Mouse (Mus musculus): ENCODE measurements around the gene Prom2.

DNA sequence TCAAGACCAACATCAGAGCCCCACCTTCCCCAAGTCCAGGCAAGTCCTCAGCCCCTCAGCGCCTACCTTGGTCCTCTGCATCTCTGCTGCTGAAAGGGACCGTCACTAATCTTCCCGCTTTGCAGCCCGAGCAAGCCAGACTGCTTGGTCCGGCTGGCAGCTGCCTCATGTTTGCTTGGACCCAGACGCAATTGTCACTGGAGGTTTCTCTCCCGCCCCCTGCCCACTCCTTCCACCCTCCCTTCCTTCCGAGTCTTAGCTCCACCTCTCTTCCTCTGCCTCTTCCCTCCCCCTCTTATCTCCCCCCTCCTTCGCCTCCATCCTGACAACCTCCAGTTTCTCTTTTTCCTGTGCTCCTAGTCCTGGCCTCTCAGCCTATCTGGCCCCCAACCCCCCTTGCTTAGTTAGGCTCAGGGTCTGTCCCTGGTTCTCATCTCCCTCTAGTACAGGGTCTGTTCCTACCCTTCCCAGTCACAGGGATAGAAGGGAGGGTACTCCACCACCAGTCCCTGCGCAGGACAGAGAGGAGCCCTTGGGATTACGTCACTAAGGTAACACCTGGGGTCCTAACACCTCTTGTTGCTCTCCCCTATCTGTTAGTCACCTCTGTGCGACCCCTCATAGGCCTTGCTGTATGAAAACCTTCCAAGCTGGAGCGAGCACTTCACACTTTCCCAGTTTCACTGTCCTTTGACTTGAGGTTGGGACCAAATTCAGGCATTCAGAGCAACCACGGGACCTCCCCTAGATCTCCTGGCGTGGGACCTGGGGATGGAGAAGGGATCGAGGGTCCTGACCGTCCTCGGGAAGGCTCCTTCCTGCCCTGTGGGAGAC, 19.9 kb downstream of the Prom2 start:
- no peak for TF ChIP-seq CTCF (IDR thresholded peaks at IDR 0.05)
- no peak for TF ChIP-seq EP300 (IDR thresholded peaks at IDR 0.05)
